Mouse (Mus musculus) WW6 (cell line): ENCODE data around the gene Gsdma.

Source experiments
- DNase-seq: peaks from one replicate; pipeline ENCODE4 v3.0.0-alpha.2; 2013; ENCODE audit warnings: low read depth, low spot score

Gsdma gene

DNA sequence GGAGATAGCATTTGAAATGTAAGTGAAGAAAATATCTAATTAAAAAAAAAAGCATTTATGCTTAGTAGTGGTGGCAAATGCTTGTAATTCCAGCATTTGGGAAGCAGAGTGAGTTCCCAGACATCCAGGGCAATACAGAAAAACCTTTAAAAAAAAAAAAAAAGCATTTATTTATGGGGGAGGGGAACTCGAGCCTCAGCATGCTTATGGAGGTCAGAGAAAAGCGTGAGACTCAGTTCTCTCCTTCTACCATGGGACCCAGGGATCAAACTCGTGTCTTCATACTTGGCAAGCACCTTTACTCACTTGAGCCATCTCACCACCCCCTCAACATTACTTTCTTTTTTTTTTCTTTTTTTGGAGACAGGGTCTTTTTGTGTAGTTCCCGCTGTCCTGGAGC lies 17.0 kb downstream of the Gsdma start:
- no peak for DNase-seq

DNA sequence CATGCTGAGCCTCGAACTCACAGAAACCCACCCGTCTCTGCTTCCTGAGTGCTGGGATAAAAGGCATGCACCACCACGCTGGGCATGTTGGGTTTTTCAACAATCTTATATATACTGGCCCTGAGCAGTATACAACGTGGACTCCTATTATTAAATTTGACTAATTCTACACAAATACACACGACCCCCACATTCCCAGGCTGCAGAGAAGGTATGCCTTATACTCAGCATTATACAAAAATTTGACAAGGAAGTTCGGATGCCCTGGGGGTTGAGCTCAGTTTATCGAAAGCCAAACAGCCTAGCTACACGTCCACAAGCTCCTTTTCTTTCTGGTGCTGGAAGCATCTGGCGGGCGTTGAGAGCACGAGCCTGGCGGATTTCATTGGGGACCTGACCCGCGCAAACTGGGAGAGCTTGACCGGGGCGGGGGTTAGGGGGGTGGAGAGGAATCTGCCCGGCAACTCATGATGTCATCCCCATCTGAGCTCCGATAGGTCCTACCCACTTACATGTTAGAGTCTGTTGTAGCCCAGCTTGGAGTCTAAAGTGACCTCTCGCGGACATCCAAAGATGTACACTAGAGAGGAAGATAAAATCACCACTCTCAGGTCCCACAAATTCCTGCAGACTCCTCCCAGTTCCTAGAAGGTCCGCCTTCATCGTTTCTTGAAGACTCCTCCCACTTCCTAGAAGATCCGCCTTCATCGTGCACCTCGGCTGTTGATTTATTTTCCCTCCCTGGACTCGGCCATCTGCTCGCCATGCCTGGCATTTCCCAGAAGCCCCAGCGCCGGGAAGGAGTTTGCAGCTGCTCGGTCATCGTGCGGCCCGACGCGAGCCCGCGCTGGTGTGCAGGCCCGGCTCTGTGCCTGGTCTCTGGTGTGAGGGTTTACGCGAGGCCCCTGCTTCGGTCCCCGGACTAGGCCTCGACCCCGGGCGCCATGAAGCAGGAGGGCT lies 17.9 kb downstream of the Gsdma start, which contains the start of gene Psmd3:
Gene Psmd3 (plus strand): TSS at position 769 of the 960 bp plus-strand sequence.
- DNase-seq = peak; percentile 99

DNA sequence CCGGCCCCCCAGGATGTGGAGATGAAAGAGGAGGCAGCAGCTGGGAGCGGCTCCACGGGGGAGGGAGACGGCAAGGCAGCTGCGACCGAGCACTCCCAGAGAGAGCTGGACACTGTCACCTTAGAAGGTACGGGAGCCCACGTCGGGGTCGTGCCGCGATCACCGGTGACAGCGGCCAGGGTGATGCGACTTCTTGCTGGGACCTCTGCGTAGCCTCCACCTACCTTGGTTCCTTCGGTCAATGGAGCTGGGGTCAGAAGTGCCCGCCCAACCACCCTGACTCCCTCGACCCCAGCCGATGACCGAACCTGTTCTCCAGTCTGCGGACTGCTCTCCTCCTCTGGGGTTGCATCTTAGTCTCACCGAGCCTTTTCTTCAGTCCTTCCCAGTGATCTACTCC lies 18.7 kb downstream of the Gsdma start:
- no peak for DNase-seq

- no peak for DNase-seq
Measured at GRCm38 (mm10) chr11:98685642-98686041, 21.5 kb downstream of the Gsdma start.

DNA sequence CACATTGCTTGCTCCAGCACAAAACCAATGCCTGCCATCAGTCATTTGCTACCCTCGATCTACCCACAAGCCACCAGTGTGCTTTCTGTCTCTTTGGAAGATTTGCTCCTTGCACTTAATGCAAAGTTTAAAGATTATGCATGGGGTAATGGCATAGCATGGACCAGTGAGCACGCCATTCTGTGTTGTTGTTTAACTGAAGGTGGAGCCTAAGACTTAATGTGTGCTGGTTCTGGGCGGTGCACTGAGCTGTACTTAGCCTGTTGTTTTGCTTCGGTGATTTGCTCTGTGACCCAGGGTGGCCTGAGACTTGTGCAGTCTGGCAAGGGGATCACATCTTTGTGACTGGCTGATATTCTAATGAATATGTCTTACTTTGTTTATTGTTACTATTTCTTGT lies 22.8 kb downstream of the Gsdma start:
- no peak for DNase-seq

GRCm38 (mm10) chr11:98688009-98688408 lies 23.9 kb downstream of the Gsdma start:
- no peak for DNase-seq

DNA sequence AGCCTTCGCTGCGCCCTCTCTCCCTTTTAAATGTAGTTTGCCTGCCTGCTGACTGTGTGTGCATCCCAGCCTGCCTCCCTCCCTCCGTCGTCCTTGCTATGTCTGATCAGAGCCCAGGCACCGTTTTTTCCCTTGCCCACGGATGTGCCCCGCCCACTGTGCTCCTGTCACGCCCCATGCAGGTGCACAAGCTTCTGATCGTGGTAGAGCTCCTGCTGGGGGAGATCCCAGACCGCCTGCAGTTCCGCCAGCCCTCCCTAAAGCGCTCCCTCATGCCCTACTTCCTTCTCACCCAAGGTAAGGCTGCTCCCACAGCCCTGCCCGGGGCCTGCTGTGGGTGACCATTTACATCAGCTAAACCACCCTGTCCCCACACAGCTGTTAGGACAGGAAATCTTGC lies 29.1 kb downstream of the Gsdma start:
- DNase-seq = no peak

DNA sequence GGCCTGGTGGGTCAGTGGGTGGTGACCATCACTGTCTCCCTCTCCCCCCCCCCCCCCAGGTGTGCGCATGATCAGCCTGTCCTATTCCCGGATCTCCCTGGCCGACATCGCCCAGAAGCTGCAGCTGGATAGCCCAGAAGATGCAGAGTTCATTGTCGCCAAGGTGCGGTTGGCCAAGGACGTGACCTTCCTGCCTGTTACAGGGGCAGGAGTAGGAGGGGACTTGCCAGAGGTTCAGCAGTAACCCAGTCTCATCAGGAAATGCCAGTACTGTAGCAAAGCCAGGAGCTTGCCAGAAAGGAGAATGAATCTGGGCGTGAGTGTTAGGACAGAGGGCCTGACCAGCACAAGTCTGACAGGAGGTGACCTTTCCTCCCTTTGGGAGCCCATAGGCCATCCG lies 29.6 kb downstream of the Gsdma start:
- DNase-seq = no peak

DNA sequence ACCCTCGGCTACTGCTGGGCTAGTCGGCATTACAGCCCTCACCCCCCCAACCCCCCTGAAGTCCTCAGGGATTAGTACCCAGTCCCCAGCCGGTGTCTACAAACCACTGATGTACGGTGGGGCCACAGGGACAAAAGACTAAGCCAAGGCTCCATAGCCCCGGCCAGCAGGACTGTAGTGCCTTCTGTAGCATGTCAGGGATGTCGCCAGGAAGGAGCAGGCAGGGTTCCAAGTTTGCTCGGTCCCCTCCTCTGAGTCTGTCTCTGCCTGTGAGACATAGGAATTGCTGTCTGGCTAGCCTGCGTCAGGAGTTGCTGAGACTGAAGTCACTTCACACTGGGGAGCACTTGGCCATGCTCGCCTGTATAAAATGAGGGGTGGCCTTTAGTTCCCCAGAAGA lies 30.1 kb downstream of the Gsdma start:
- DNase-seq = no peak

GRCm38 (mm10) chr11:98695408-98695807 lies 31.3 kb downstream of the Gsdma start:
- DNase-seq = no peak

DNA sequence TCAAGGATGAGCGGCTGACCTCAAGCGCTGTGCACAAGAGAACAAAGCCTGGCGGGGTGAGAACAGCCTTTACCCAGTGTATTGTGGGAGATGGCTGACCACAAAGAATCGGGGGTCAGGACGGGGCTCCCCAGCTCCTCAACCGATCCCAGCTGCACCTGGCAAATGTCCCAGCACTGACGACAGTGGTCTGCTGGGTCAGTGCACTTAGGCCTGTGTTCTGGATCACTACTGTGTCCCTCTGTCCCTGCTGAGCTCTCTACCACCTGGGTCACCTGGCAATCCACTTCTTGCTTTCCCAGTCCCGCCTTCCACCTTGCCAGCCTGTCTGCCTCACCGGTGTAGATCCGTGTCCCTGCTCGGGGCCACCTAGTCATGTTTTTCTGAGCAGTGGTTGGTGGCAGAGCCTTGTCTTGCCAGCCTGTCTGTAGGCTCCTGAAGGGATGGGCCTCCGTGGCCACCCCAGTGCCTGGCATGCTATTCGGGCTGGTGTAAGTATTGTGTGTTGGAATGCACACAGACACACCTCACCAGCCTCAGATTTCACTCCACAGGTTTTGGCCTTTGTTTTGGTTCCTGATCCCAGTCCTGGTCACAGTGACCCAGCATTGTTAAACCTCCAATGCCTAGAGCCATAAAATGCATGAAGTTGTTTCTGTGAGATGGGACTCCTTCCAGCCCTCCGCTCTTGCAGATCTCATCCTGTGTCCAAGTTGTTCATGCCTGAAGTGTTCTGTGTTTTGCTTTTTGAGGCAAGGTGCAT lies 32.5 kb downstream of the Gsdma start:
- DNase-seq = no peak

DNA sequence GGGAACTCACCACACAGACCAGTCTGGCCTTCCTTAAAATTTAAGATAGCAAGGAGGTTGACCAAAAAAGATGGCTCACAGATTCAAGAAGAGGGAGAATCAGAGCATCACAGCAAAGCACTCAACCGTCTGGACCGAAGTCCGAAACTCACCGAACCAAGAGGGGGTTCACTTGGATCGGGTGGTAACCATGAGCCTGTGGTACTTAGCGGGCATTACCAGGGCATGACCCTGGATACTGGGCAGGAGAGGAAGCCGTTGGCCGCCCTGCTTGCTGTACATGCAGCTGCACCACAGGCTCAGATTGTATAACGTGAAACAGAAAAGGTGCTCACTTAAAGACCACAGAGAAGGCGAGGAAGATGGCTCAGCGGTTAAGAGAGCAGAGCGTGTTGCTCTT lies 33.1 kb downstream of the Gsdma start:
- no peak for DNase-seq

GRCm38 (mm10) chr11:98698849-98699640 lies 34.9 kb downstream of the Gsdma start:
- DNase-seq = no peak

DNA sequence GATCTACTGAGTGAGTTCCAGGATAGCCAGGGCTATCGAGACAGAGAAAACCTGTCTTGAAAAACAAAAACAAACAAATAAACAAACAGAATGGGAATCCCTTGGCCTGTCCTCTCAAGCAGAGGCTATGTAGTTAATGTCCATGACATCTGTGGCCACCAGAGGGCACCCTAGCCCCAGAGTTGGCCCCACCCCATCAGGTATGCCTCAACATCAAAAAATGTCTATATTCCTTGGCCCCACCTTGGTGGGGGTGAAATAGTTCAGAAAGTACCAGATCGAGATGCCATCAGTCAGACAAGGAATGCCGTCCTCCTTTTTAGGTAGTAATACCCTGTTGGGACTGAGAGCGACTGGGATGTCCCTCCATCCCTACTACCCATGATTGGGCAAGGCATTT lies 35.8 kb downstream of the Gsdma start:
- no peak for DNase-seq

DNA sequence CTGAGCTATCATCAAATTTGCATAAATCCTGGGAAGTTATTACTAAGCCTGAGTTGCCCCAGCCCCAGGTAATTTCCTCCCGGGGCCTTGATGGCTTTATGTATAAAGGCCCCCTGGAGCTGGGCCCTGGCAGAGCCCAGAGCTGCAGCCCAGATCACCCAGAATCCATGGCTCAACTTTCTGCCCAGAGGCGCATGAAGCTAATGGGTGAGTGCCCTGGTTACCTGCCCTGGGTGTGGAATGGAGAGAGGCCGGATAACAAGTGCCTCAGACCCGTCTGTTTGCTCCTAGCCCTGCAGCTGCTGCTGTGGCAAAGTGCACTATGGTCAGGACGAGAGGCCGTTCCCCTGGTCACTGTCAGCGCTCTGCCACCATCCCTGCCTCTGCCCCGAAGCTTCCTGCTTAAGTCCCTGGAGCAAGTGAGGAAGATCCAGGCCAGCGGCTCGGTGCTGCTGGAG lies 37.1 kb downstream of the Gsdma start, which contains the start of gene Csf3:
Gene Csf3 (plus strand): TSS at position 51 of the 458 bp plus-strand sequence.
- DNase-seq = no peak

DNA sequence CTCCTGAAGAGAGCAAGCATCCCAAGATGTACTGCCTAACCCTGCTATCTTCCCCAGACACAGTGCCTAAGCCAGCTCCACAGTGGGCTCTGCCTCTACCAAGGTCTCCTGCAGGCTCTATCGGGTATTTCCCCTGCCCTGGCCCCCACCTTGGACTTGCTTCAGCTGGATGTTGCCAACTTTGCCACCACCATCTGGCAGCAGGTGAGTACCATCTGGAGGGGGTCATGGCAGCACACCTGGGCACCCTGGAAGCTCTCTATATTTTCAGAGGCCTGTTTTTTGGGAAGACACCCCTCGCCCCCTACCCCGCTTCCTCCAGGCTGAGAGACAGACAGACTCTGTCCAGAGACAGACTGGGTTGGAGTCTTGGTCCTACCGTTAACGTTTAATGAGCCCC lies 38.2 kb downstream of the Gsdma start:
- no peak for DNase-seq

DNA sequence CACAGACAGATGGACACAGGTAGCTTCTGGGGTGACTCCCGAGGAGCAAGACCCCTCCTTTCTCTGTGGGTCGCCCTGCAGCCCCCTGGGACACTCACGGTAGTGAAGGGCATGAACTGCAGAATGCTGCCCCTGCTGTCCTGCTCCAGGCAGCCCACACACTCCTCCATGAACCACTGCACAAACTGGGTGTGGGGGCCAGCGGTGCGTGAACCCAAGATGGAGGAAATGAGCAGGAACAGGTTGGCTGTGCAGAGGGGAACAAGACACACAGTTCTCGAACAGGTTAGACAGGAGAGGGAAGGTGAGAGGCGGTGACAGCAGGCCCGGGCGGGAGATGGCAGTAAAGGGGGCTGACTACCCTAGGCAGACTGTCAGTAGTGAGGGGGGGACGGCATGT lies 40.9 kb downstream of the Gsdma start:
- DNase-seq = no peak

- DNase-seq = no peak
Measured at GRCm38 (mm10) chr11:98707401-98708281, 43.5 kb downstream of the Gsdma start.

DNA sequence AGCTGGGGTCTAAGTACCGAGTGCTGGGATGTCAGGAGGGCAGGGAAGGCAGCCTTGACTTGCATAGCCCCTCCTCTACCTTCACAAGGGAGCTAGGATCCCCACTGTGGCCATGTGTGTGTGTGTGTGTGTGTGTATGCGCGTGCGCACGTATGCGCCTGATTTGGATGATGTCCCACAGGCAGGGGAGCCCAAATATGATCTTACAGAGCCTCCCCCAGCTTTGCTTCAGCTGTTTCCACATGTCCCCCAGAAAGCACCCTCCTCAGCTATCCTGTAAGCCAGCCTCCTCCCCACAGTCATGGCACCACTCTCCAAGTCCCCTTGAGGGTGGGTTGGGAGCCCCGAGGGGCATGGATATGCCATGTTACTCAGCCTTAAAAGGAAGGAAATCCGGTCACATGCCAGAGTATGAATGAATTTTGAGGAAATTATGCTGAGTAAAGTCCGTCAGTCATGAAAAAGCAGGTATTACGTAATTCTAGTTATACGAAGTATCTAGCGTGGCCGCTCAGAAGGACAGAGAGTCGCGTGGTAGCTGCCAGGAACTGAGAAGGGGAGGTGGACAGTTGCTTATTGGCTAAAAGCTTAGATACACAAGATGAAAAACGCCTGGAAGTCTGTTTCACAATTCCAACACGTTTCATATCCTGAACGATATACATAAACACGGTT lies 44.3 kb downstream of the Gsdma start:
- no peak for DNase-seq
